Mouse (Mus musculus): ENCODE measurements around the gene Hspa12b.

GRCm38 (mm10) chr2:131191005-131191390 lies 63.9 kb downstream of the Hspa12b start:
- no peak for TF ChIP-seq CTCF (IDR thresholded peaks at IDR 0.05; ENCODE audit: extremely low read depth, insufficient read depth, insufficient read length, insufficient replicate concordance)
- no peak for TF ChIP-seq POLR2A (IDR thresholded peaks at IDR 0.05; ENCODE audit: low read depth, low read length)
